Mouse (Mus musculus) ovary, postnatal 14 days (tissue): ENCODE measurements around the gene Usp15.

ENCODE experiments used
- DNase-seq: peaks from one replicate; pipeline ENCODE4 v3.0.0; 2022; ENCODE audit warnings: low spot score

Usp15 gene

GRCm38 (mm10) chr10:123108121-123108520 lies 88.7 kb downstream of the Usp15 start:
- DNase-seq = no peak

GRCm38 (mm10) chr10:123101303-123101702 lies 95.5 kb downstream of the Usp15 start:
- DNase-seq = no peak

- DNase-seq = no peak
Observed at GRCm38 (mm10) chr10:123100584-123100983, 96.2 kb downstream of the Usp15 start.

- DNase-seq = no peak
Observed at GRCm38 (mm10) chr10:123094504-123094903, 102.3 kb downstream of the Usp15 start.

- DNase-seq = no peak
Observed at GRCm38 (mm10) chr10:123092577-123092976, 104.2 kb downstream of the Usp15 start.

GRCm38 (mm10) chr10:123091737-123092136 lies 105.1 kb downstream of the Usp15 start:
- peak; percentile 27 for DNase-seq

GRCm38 (mm10) chr10:123089425-123089930 lies 107.3 kb downstream of the Usp15 start:
- no peak for DNase-seq

GRCm38 (mm10) chr10:123086847-123087246 lies 109.9 kb downstream of the Usp15 start:
- no peak for DNase-seq

- DNase-seq = no peak
Observed at GRCm38 (mm10) chr10:123084900-123085641, 111.7 kb downstream of the Usp15 start.

- DNase-seq = no peak
Observed at GRCm38 (mm10) chr10:123084307-123084706, 112.5 kb downstream of the Usp15 start.

GRCm38 (mm10) chr10:123076245-123077023 lies 120.4 kb downstream of the Usp15 start, which contains the start of gene Mon2:
Mon2 (minus strand) TSS chr10:123076505.
- peak; percentile 90 for DNase-seq

- no peak for DNase-seq
Observed at GRCm38 (mm10) chr10:123075751-123076242, 121.0 kb downstream of the Usp15 start.

- DNase-seq = no peak
Observed at GRCm38 (mm10) chr10:123071997-123072396, 124.8 kb downstream of the Usp15 start.

GRCm38 (mm10) chr10:123063021-123063420 lies 133.8 kb downstream of the Usp15 start:
- no peak for DNase-seq

- DNase-seq = no peak
Observed at GRCm38 (mm10) chr10:123060831-123061230, 136.0 kb downstream of the Usp15 start.

GRCm38 (mm10) chr10:123057082-123057481 lies 139.7 kb downstream of the Usp15 start:
- no peak for DNase-seq

- DNase-seq = no peak
Observed at GRCm38 (mm10) chr10:123056463-123056862, 140.3 kb downstream of the Usp15 start.

GRCm38 (mm10) chr10:123055205-123056000 lies 141.4 kb downstream of the Usp15 start:
- DNase-seq = no peak
